Mouse (Mus musculus) cerebellum, adult 2 months (tissue): ENCODE measurements around the gene Gm45711. TPM values are rescaled to one million over a fixed set of nuclear protein-coding genes. Genes with fewer than 3 reads are reported as not detected.

ENCODE experiments used
- DNase-seq, 2 experiments: peaks; one replicate each; pipeline ENCODE4 v3.0.0; 2021
- H3K27ac ChIP-seq: fragments of 200-500 bp; 2 replicates; pipeline ENCODE4 v1.5.1; 2012; ENCODE audit warnings: low read length, control low read depth, inconsistent platforms; ENCODE audit not compliant: insufficient read depth
- H3K27me3 ChIP-seq: fragments of 200-500 bp; 2 replicates; pipeline ENCODE4 v1.6.1; 2012; ENCODE audit warnings: inconsistent platforms, mild to moderate bottlenecking, low read length, moderate library complexity; ENCODE audit not compliant: control insufficient read depth, insufficient read depth
- H3K4me1 ChIP-seq: fragments of 200-500 bp; 2 replicates; pipeline ENCODE4 v1.6.1; 2011; ENCODE audit warnings: low read length; ENCODE audit not compliant: control insufficient read depth, insufficient read depth
- H3K4me3 ChIP-seq: fragments of 200-500 bp; replicated peaks from 2 replicates; pipeline ENCODE3; 2011; ENCODE audit warnings: mild to moderate bottlenecking, low read depth, low read length, control low read depth; ENCODE audit not compliant: insufficient read depth
- CTCF ChIP-seq: fragments of 200-500 bp; IDR thresholded peaks from 2 replicates; pipeline ENCODE4 v1.5.1; 2011; ENCODE audit warnings: low read depth, mild to moderate bottlenecking, control low read depth, low read length, moderate library complexity, borderline replicate concordance; ENCODE audit not compliant: insufficient read depth
- POLR2A ChIP-seq: fragments of 200-500 bp; IDR thresholded peaks from 2 replicates; pipeline ENCODE4 v1.6.1; 2011; ENCODE audit warnings: low read length, control low read depth, borderline replicate concordance; ENCODE audit not compliant: insufficient read depth
- WGBS: fragments of 180-500 bp; shearing (Covaris S2); methylation state at CpG from one replicate; pipeline ENCODE4 v1.1.7; 2018; 5-methylcytosine and 5-hydroxymethylcytosine counted together
- polyA plus RNA-seq: library from polyadenylated mRNA; depleted of rRNA; stranded (reverse); fragments of >200 nt; gene quantifications from 2 replicates; pipeline ENCODE4 v1.2.3, GENCODE M21; 2012

Gm45711 gene
- polyA plus RNA-seq, 1 experiment = not detected

- Histone ChIP-seq H3K27me3 (no peaks in the 10 kb centered on the region), H3K4me3 (no peak overlapping the region), H3K27ac (no peak overlapping the region), H3K4me1 (no peaks in the 10 kb centered on the region)
- TF ChIP-seq CTCF (0 out of 2 replicates have a peak, but pooled peaks have one; percentile 9), POLR2A (no peak)
- WGBS = 59% methylated on average over 3 of the region's 3 CpGs
- no peak for DNase-seq
These were observed 56.9 kb downstream of the Gm45711 start for GRCm38 (mm10) chr8:104253016-104253415.

- Histone ChIP-seq H3K4me3 (peak overlapping the region; percentile 28), H3K27ac (no peak overlapping the region), H3K27me3 (no peaks in the 10 kb centered on the region), H3K4me1 (peaks cover 4% of the 10 kb centered on the region; the same call in 1 of the 2 replicates)
- DNase-seq = no peak
- under 1% methylated on average over 7 of the region's 7 CpGs for WGBS
- TF ChIP-seq CTCF = no peak
- no peak for TF ChIP-seq POLR2A
These were observed 58.4 kb downstream of the Gm45711 start for GRCm38 (mm10) chr8:104251461-104251860.

GRCm38 (mm10) chr8:104250439-104251367 is 59.2 kb downstream of the Gm45711 start, which contains the start of gene Cklf:
Gene Cklf, plus strand, starts transcription at chr8:104250861.
- Histone ChIP-seq H3K4me1 (peaks cover 4% of the 10 kb centered on the region; the same call in 1 of the 2 replicates), H3K4me3 (peak within 1 kb of the TSS; percentile 73), H3K27ac (no peak within 1 kb of the TSS), H3K27me3 (no peaks in the 10 kb centered on the region)
- TF ChIP-seq POLR2A (peak; percentile 30; the same call in 1 of the 2 replicates), CTCF (peak; percentile 11; the same call in 1 of the 2 replicates)
- peak; percentile 78 to 80 for DNase-seq
- WGBS = 5% methylated on average over 41 of the region's 41 CpGs

- no peak for TF ChIP-seq CTCF
- TF ChIP-seq POLR2A = no peak
- Histone ChIP-seq H3K27me3 (no peaks in the 10 kb centered on the region), H3K4me3 (no peak overlapping the region), H3K27ac (no peak overlapping the region), H3K4me1 (peaks cover 4% of the 10 kb centered on the region; the same call in 1 of the 2 replicates)
- no peak for DNase-seq
- WGBS = 89% methylated on average over 7 of the region's 7 CpGs
These were observed 60.4 kb downstream of the Gm45711 start for GRCm38 (mm10) chr8:104249442-104249996.

GRCm38 (mm10) chr8:104248276-104248675 is 61.6 kb downstream of the Gm45711 start, which contains the start of gene Tk2:
Gene Tk2, minus strand, starts transcription at chr8:104248558.
- peak; percentile 69 to 71 for DNase-seq
- peaks cover 4% of the 10 kb centered on the region; the same call in 1 of the 2 replicates for H3K4me1 ChIP-seq
- H3K27ac ChIP-seq = no peak within 1 kb of the TSS
- peak; percentile 52; the same call in 1 of the 2 replicates for TF ChIP-seq POLR2A
- no peak for TF ChIP-seq CTCF
- no peaks in the 10 kb centered on the region for H3K27me3 ChIP-seq
- under 1% methylated on average over 28 of the region's 28 CpGs for WGBS
- peak within 1 kb of the TSS; percentile 74 for H3K4me3 ChIP-seq

GRCm38 (mm10) chr8:104247908-104248275 is 62.0 kb downstream of the Gm45711 start:
- peaks cover 4% of the 10 kb centered on the region; the same call in 1 of the 2 replicates for H3K4me1 ChIP-seq
- no peak for TF ChIP-seq CTCF
- TF ChIP-seq POLR2A = no peak
- H3K27me3 ChIP-seq = no peaks in the 10 kb centered on the region
- peak; percentile 51 to 56 for DNase-seq
- 2% methylated on average over 11 of the region's 11 CpGs for WGBS
- H3K4me3 ChIP-seq = peak overlapping the region; percentile 74
- H3K27ac ChIP-seq = no peak overlapping the region

- H3K4me3 ChIP-seq = peak overlapping the region; percentile 74
- WGBS = 72% methylated on average over 22 of the region's 22 CpGs
- H3K27ac ChIP-seq = no peak overlapping the region
- no peak for TF ChIP-seq CTCF
- no peak for TF ChIP-seq POLR2A
- DNase-seq = no peak
- peaks cover 4% of the 10 kb centered on the region; the same call in 1 of the 2 replicates for H3K4me1 ChIP-seq
- no peaks in the 10 kb centered on the region for H3K27me3 ChIP-seq
These were observed 62.6 kb downstream of the Gm45711 start for GRCm38 (mm10) chr8:104247054-104247907.
